Mouse (Mus musculus): ENCODE data around the gene Amdhd2. TPM values are rescaled to one million over a fixed set of nuclear protein-coding genes. Genes with fewer than 3 reads are reported as not detected.
A peak's percentile ranks its signal among the peaks of the same experiment; 100 is the strongest.

The Amdhd2 gene
- polyA plus RNA-seq (2014; fragmentation: Nextera tagmentation; extraction: Ambion mirVana): 28.3 and 33.3 TPM in 2 replicates

DNA sequence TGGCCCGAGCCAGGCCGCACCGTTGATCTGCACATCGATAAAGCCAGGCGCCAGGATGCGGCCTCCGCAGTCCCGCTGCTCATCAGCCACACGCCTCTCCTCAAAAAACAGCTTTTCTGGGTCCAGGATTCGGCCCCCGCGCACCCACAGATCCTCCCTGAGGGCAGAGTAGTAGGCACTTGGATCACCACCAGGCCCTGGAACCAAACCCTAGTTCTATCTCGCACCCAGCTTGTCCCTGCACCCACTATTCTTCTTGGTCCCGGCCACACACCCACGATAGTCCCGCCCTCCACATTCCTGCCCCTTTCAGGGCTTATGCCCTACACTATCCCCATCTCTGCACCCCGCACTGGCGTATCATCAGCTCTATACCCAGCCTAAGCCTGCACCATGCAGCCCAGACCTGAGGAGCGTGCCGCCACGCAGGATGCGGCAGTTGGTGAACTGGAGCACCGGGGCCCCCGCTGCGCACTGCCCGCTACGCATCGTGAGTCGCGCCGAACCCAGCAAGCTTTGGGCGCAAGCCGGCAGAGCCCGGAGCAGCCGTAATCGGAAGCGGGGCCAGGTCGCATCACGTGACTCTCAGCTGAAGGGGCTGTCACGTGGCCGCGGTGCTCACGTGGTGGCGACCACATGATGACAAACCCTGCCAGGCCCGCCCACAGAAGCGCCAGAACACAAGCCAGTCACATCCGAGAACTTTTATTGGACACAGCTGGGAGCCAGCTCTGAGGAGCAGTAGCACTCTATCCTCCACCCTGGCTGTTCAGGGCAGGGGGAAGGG is at the start of gene Amdhd2:
TSS of gene Amdhd2 (minus strand) at position 591 of the 787 bp plus-strand sequence.
- H3K4me1 ChIP-seq (ENCODE audit: control insufficient read depth, insufficient read depth, low read length): peaks cover 12% of the 10 kb centered on the region
- peak within 1 kb of the TSS; percentile 79 for H3K27ac ChIP-seq (replicated peaks; ENCODE audit: low read depth, low read length)
- H3K9me3 ChIP-seq (ENCODE audit: control insufficient read depth, low read length): no peaks in the 10 kb centered on the region
- H3K27me3 ChIP-seq (replicated peaks; ENCODE audit: control insufficient read depth, insufficient read depth, low read length): no peaks in the 10 kb centered on the region
- 2% methylated on average over 46 of the region's 47 CpGs for WGBS
- peak; percentile 97 for DNase-seq (ENCODE audit: low spot score)
- H3K4me3 ChIP-seq (ENCODE audit: low read depth, low read length): peak within 1 kb of the TSS; percentile 76
- H3K4me2 ChIP-seq (ENCODE audit: low read depth, low read length): peak within 1 kb of the TSS; percentile 95
- ATAC-seq (ENCODE audit: low read depth): peak; percentile 91
- H3K9ac ChIP-seq (ENCODE audit: low read depth, low read length): peak within 1 kb of the TSS; percentile 75
- peaks cover 22% of the 10 kb centered on the region for H3K36me3 ChIP-seq (ENCODE audit: control insufficient read depth, insufficient read depth, low read length)

DNA sequence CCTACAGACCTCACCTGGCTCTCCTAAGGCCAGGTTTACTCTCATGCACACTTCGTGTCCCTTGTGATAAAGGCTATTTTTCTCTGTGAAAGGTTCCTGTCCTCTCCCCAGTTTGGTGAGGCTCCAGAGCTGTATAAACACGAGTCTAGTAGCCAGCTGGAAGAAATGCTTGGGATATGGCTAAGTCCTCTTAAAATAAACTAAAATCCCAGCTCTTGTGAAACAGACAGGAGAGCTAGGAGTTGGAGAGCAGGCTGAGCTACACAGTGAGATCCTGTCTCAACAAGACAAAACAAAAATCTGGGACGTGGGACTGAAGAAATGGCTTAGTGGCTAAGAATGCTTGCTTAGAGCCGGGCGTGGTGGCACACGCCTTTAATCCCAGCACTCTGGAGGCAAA is 49.6 kb upstream of the Amdhd2 start:
- peaks cover 33% of the 10 kb centered on the region for H3K36me3 ChIP-seq (ENCODE audit: control insufficient read depth, insufficient read depth, low read length)
- no peak overlapping the region for H3K27ac ChIP-seq (replicated peaks; ENCODE audit: low read depth, low read length)

DNA sequence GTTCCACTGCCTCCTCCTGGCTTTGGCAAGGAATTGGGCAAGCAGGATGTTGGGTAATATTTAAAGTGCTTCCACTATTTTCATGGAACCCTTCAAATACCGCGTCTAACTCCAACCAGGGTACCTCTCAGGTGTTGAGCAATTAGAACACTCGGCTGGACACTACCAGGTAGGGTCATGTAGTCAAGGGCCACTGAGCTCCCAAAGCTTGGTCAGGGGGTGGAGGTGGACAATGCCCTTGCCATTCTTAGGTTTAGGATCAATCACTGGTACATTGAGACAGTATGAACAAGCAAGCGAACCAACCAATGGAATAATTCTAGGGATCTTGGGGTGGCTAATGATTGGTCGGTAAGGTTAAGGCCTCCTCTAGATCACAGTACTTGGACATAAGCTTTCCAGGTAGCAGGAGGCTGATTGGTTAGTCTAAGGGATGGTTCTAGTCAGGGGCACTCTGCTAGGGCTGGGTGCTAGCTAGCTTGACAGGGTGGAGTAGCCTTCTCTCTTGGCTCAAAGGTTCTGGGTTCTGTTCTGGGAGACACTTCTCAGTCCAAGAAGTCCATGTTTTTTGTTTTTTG is 49.0 kb upstream of the Amdhd2 start:
- Histone ChIP-seq H3K4me1 (ENCODE audit: control insufficient read depth, insufficient read depth, low read length) (peaks cover 42% of the 10 kb centered on the region), H3K9me3 (ENCODE audit: control insufficient read depth, low read length) (no peaks in the 10 kb centered on the region), H3K4me2 (ENCODE audit: low read depth, low read length) (peak overlapping the region; percentile 96), H3K4me3 (ENCODE audit: low read depth, low read length) (peak overlapping the region; percentile 47; the same call in 1 of the 2 replicates), H3K36me3 (ENCODE audit: control insufficient read depth, insufficient read depth, low read length) (peaks cover 27% of the 10 kb centered on the region), H3K9ac (ENCODE audit: low read depth, low read length) (no peak overlapping the region), H3K27me3 (replicated peaks; ENCODE audit: control insufficient read depth, insufficient read depth, low read length) (no peaks in the 10 kb centered on the region), H3K27ac (replicated peaks; ENCODE audit: low read depth, low read length) (peak overlapping the region; percentile 93; the same call in 1 of the 2 replicates)
- 37% methylated on average over 5 of the region's 5 CpGs for WGBS
- DNase-seq (ENCODE audit: low spot score) (no peak), ATAC-seq (ENCODE audit: low read depth) (no peak)

More for the DNA sequence above, 49.6 kb upstream of the Amdhd2 start:
- H3K9me3 ChIP-seq (ENCODE audit: control insufficient read depth, low read length): no peaks in the 10 kb centered on the region
- no peak overlapping the region for H3K4me3 ChIP-seq (ENCODE audit: low read depth, low read length)
- peak; percentile 33 for DNase-seq (ENCODE audit: low spot score)
- ATAC-seq (ENCODE audit: low read depth): no peak
- peaks cover 36% of the 10 kb centered on the region for H3K4me1 ChIP-seq (ENCODE audit: control insufficient read depth, insufficient read depth, low read length)
- no peak overlapping the region for H3K9ac ChIP-seq (ENCODE audit: low read depth, low read length)
- no peak overlapping the region for H3K4me2 ChIP-seq (ENCODE audit: low read depth, low read length)
- 63% methylated on average over 6 of the region's 6 CpGs for WGBS
- H3K27me3 ChIP-seq (replicated peaks; ENCODE audit: control insufficient read depth, insufficient read depth, low read length): no peaks in the 10 kb centered on the region

DNA sequence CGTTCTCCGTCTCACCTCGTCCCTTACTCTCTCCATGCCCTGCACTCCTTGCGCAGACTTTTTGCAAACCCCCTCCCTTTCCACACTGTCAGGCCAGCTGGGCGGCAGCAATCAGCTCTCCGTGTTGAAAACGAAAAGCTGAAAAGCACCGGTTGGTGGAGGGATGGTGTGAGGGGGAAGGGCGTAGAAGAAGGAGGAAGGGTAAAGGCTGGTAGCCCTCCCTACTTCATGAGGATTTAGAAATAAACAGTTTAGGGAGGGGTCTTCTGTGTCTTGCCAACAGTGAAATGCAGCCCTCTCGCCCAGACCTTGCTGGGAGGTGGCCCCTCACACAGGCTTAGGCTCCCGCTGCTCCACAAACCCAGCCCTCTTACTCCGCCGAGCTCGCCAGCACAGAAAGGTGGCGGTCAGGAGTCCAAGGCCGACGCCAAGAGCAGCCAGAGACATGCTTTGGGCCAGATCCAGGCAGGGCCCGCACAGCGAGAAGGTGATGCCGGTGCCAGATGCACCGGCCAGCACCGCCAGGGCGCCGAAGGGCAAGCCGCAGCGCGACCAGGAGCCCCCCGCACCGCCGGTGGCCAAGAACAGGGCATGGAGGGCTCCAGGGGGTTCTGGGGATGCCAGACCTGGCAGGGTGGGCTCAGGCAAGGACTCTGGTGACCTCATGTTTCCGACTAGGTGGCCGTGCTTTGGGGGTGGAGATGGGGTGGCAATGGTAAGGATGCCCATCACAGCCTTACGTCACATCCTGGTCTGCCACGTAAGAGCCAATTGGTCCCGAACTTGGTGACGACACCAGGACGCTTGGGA is 48.3 kb upstream of the Amdhd2 start:
- DNase-seq (ENCODE audit: low spot score) (peak; percentile 84), ATAC-seq (ENCODE audit: low read depth) (peak; percentile 23)
- Histone ChIP-seq H3K4me1 (ENCODE audit: control insufficient read depth, insufficient read depth, low read length) (peaks cover 49% of the 10 kb centered on the region), H3K9me3 (ENCODE audit: control insufficient read depth, low read length) (no peaks in the 10 kb centered on the region), H3K9ac (ENCODE audit: low read depth, low read length) (peak overlapping the region; percentile 75), H3K36me3 (ENCODE audit: control insufficient read depth, insufficient read depth, low read length) (peaks cover 20% of the 10 kb centered on the region), H3K4me3 (ENCODE audit: low read depth, low read length) (peak overlapping the region; percentile 47), H3K27me3 (replicated peaks; ENCODE audit: control insufficient read depth, insufficient read depth, low read length) (no peaks in the 10 kb centered on the region), H3K27ac (replicated peaks; ENCODE audit: low read depth, low read length) (peak overlapping the region; percentile 93), H3K4me2 (ENCODE audit: low read depth, low read length) (peak overlapping the region; percentile 96)
- under 1% methylated on average over 31 of the region's 37 CpGs for WGBS

DNA sequence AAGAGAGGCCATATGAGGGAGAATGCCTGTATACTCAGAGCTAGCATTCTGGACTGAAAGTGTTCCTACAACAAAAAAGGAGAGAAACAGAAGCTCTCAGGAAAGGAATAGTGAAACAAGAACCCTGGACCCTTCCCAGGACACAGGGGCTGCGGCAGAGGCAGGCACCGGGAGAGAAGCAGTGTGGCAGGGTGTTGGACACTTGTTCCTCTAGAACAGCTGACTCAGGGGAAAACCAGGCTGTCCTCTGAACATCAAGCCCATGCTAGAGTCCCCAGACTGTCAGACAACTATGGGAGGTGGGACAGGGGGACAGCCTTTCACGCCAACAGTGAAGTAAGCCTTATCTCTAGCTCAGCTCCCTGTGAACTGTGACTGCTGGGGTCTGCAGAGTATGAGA is 47.0 kb upstream of the Amdhd2 start:
- Histone ChIP-seq H3K27ac (replicated peaks; ENCODE audit: low read depth, low read length) (peak overlapping the region; percentile 93), H3K9ac (ENCODE audit: low read depth, low read length) (no peak overlapping the region), H3K4me1 (ENCODE audit: control insufficient read depth, insufficient read depth, low read length) (peaks cover 61% of the 10 kb centered on the region), H3K4me3 (ENCODE audit: low read depth, low read length) (no peak overlapping the region), H3K4me2 (ENCODE audit: low read depth, low read length) (peak overlapping the region; percentile 96; the same call in 1 of the 2 replicates), H3K27me3 (replicated peaks; ENCODE audit: control insufficient read depth, insufficient read depth, low read length) (no peaks in the 10 kb centered on the region), H3K36me3 (ENCODE audit: control insufficient read depth, insufficient read depth, low read length) (peaks cover 8% of the 10 kb centered on the region), H3K9me3 (ENCODE audit: control insufficient read depth, low read length) (no peaks in the 10 kb centered on the region)
- 53% methylated on average over 3 of the region's 3 CpGs for WGBS
- DNase-seq (ENCODE audit: low spot score) (no peak), ATAC-seq (ENCODE audit: low read depth) (no peak)

DNA sequence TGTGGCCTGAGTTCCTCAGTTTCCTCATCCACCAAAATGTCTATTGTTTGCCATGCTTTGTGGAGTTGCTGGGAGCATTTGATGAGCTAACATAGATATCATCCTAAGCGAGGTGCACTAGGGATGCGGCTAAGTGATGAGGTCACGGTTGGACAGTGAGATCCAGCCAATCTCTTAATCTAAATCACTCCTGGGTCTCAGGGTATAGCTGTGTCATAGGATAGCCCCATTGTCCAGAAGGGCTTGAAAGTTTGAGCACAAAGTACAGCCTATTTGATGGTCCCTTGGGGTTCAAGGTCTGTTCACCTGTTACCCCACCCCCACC is 46.3 kb upstream of the Amdhd2 start:
- no peaks in the 10 kb centered on the region for H3K9me3 ChIP-seq (ENCODE audit: control insufficient read depth, low read length)
- H3K9ac ChIP-seq (ENCODE audit: low read depth, low read length): peak overlapping the region; percentile 78; the same call in 1 of the 2 replicates
- peak overlapping the region; percentile 92 for H3K4me2 ChIP-seq (ENCODE audit: low read depth, low read length)
- H3K36me3 ChIP-seq (ENCODE audit: control insufficient read depth, insufficient read depth, low read length): 0 out of 2 replicates have a peak, but pooled peaks cover under 1% of the 10 kb centered on the region
- H3K27ac ChIP-seq (replicated peaks; ENCODE audit: low read depth, low read length): peak overlapping the region; percentile 93
- peaks cover 61% of the 10 kb centered on the region for H3K4me1 ChIP-seq (ENCODE audit: control insufficient read depth, insufficient read depth, low read length)
- 60% methylated on average over 3 of the region's 3 CpGs for WGBS
- H3K4me3 ChIP-seq (ENCODE audit: low read depth, low read length): peak overlapping the region; percentile 75
- ATAC-seq (ENCODE audit: low read depth): no peak
- no peak for DNase-seq (ENCODE audit: low spot score)
- H3K27me3 ChIP-seq (replicated peaks; ENCODE audit: control insufficient read depth, insufficient read depth, low read length): no peaks in the 10 kb centered on the region

DNA sequence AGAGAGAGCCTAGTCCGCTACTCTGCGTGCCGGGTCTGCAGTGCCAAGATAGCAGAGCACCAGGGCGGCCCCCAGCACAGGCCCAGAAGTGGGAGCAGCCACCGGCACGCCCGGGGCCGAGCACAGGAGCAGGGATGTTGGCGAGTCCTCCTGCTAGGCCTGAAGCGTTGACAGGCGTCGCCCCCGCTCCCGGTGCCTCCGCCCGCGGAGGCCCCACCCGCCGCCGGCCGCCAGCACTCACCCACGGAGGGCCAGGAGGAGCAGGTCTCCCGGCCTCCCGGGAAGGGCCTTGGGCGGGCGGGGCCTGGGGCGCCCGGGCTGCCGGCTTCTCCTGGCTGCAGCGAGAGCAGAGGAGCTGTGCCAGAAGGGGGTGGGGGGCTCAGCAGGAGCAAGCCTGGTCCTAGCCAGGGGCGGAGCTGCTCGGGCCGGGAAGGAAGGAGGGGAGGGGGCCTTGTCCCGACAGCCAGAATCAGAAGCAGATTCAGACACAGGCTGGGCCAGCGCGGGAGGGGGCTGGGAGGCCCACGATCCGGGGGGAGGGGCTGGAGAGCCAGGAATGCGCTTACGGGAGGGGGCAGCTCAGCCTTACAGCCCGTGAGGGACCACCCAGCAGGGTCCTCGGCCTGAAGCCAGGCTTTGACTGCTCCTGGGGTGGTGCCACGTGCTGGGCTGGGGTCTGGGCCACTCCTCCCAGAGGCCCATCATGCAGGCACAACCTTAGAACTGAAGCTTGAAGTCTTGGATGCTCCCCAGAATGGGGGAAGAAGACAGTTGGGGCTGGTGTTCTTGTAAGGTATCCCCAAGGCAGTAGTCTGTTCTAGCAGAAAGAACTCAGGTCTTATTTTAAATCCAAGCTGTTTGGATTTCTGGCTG is 45.7 kb upstream of the Amdhd2 start, which contains the start of gene Ntn3:
TSS of gene Ntn3 (minus strand) at position 489 of the 873 bp plus-strand sequence.
- Histone ChIP-seq H3K4me2 (ENCODE audit: low read depth, low read length) (peak within 1 kb of the TSS; percentile 92), H3K4me1 (ENCODE audit: control insufficient read depth, insufficient read depth, low read length) (peaks cover 67% of the 10 kb centered on the region), H3K4me3 (ENCODE audit: low read depth, low read length) (peak within 1 kb of the TSS; percentile 75), H3K27me3 (replicated peaks; ENCODE audit: control insufficient read depth, insufficient read depth, low read length) (no peaks in the 10 kb centered on the region), H3K9ac (ENCODE audit: low read depth, low read length) (peak within 1 kb of the TSS; percentile 78), H3K27ac (replicated peaks; ENCODE audit: low read depth, low read length) (peak within 1 kb of the TSS; percentile 93), H3K9me3 (ENCODE audit: control insufficient read depth, low read length) (no peaks in the 10 kb centered on the region), H3K36me3 (ENCODE audit: control insufficient read depth, insufficient read depth, low read length) (no peaks in the 10 kb centered on the region)
- peak; percentile 73 for ATAC-seq (ENCODE audit: low read depth)
- peak; percentile 96 for DNase-seq (ENCODE audit: low spot score)
- 2% methylated on average over 18 of the region's 43 CpGs for WGBS
